Mouse (Mus musculus): ENCODE results near the gene Clybl. TPM values are rescaled to one million over a fixed set of nuclear protein-coding genes. Genes with fewer than 3 reads are reported as not detected.

The Clybl gene
- polyA plus RNA-seq, 1 experiment, result 5.4 TPM

- Histone ChIP-seq H3K4me1 (ENCODE audit: control insufficient read depth, insufficient read depth, low read length) (no peaks in the 10 kb centered on the region), H3K4me3 (replicated peaks; ENCODE audit: control insufficient read depth, low read depth, low read length) (no peak overlapping the region), H3K27ac (ENCODE audit: control insufficient read depth, insufficient read depth, low read depth, low read length, poor library complexity) (no peak overlapping the region)
- WGBS, result 72% methylated on average over 2 of the region's 2 CpGs
- no peak for TF ChIP-seq CTCF (IDR thresholded peaks at IDR 0.05; ENCODE audit: control insufficient read depth, insufficient read depth, low read length)
- TF ChIP-seq POLR2A (IDR thresholded peaks at IDR 0.05; ENCODE audit: borderline replicate concordance, control insufficient read depth, low read depth, low read length), result no peak
Observed at GRCm38 (mm10) chr14:122412841-122413541, 231.5 kb downstream of the Clybl start.

GRCm38 (mm10) chr14:122413542-122413928 is 232.0 kb downstream of the Clybl start:
- no peaks in the 10 kb centered on the region for H3K4me1 ChIP-seq (ENCODE audit: control insufficient read depth, insufficient read depth, low read length)
- 88% methylated on average over 2 of the region's 2 CpGs for WGBS
- TF ChIP-seq CTCF (IDR thresholded peaks at IDR 0.05; ENCODE audit: control insufficient read depth, insufficient read depth, low read length) (no peak), POLR2A (IDR thresholded peaks at IDR 0.05; ENCODE audit: borderline replicate concordance, control insufficient read depth, low read depth, low read length) (no peak)
- H3K4me3 ChIP-seq (replicated peaks; ENCODE audit: control insufficient read depth, low read depth, low read length), result no peak overlapping the region
- H3K27ac ChIP-seq (ENCODE audit: control insufficient read depth, insufficient read depth, low read depth, low read length, poor library complexity), result no peak overlapping the region

- WGBS, result 84% methylated on average over 2 of the region's 2 CpGs
- no peaks in the 10 kb centered on the region for H3K4me1 ChIP-seq (ENCODE audit: control insufficient read depth, insufficient read depth, low read length)
- no peak overlapping the region for H3K27ac ChIP-seq (ENCODE audit: control insufficient read depth, insufficient read depth, low read depth, low read length, poor library complexity)
- TF ChIP-seq CTCF (IDR thresholded peaks at IDR 0.05; ENCODE audit: control insufficient read depth, insufficient read depth, low read length) (no peak), POLR2A (IDR thresholded peaks at IDR 0.05; ENCODE audit: borderline replicate concordance, control insufficient read depth, low read depth, low read length) (no peak)
- no peak overlapping the region for H3K4me3 ChIP-seq (replicated peaks; ENCODE audit: control insufficient read depth, low read depth, low read length)
Observed at GRCm38 (mm10) chr14:122414786-122415185, 233.3 kb downstream of the Clybl start.

GRCm38 (mm10) chr14:122416166-122416771 is 234.8 kb downstream of the Clybl start:
- TF ChIP-seq POLR2A (IDR thresholded peaks at IDR 0.05; ENCODE audit: borderline replicate concordance, control insufficient read depth, low read depth, low read length), result no peak
- no peak for TF ChIP-seq CTCF (IDR thresholded peaks at IDR 0.05; ENCODE audit: control insufficient read depth, insufficient read depth, low read length)
- WGBS, result 66% methylated on average over 4 of the region's 4 CpGs
- H3K27ac ChIP-seq (ENCODE audit: control insufficient read depth, insufficient read depth, low read depth, low read length, poor library complexity), result no peak overlapping the region

GRCm38 (mm10) chr14:122424441-122424840 is 242.9 kb downstream of the Clybl start:
- Histone ChIP-seq H3K27ac (ENCODE audit: control insufficient read depth, insufficient read depth, low read depth, low read length, poor library complexity) (no peak overlapping the region), H3K4me1 (ENCODE audit: control insufficient read depth, insufficient read depth, low read length) (no peaks in the 10 kb centered on the region), H3K4me3 (replicated peaks; ENCODE audit: control insufficient read depth, low read depth, low read length) (no peak overlapping the region)
- no peak for TF ChIP-seq CTCF (IDR thresholded peaks at IDR 0.05; ENCODE audit: control insufficient read depth, insufficient read depth, low read length)
- TF ChIP-seq POLR2A (IDR thresholded peaks at IDR 0.05; ENCODE audit: borderline replicate concordance, control insufficient read depth, low read depth, low read length), result no peak
- 91% methylated on average over 3 of the region's 3 CpGs for WGBS

More at GRCm38 (mm10) chr14:122416166-122416771, 234.8 kb downstream of the Clybl start:
- H3K4me1 ChIP-seq (ENCODE audit: control insufficient read depth, insufficient read depth, low read length), result no peaks in the 10 kb centered on the region
- H3K4me3 ChIP-seq (replicated peaks; ENCODE audit: control insufficient read depth, low read depth, low read length), result no peak overlapping the region

- H3K4me3 ChIP-seq (replicated peaks; ENCODE audit: control insufficient read depth, low read depth, low read length), result no peak overlapping the region
- 73% methylated on average over 10 of the region's 10 CpGs for WGBS
Observed at GRCm38 (mm10) chr14:122426529-122427203, 245.2 kb downstream of the Clybl start.

GRCm38 (mm10) chr14:122427204-122427560 is 245.7 kb downstream of the Clybl start:
- Histone ChIP-seq H3K4me1 (ENCODE audit: control insufficient read depth, insufficient read depth, low read length) (no peaks in the 10 kb centered on the region), H3K4me3 (replicated peaks; ENCODE audit: control insufficient read depth, low read depth, low read length) (no peak overlapping the region), H3K27ac (ENCODE audit: control insufficient read depth, insufficient read depth, low read depth, low read length, poor library complexity) (no peak overlapping the region)
- TF ChIP-seq POLR2A (IDR thresholded peaks at IDR 0.05; ENCODE audit: borderline replicate concordance, control insufficient read depth, low read depth, low read length) (no peak), CTCF (IDR thresholded peaks at IDR 0.05; ENCODE audit: control insufficient read depth, insufficient read depth, low read length) (no peak)
- 76% methylated on average over 8 of the region's 8 CpGs for WGBS

More at GRCm38 (mm10) chr14:122426529-122427203, 245.2 kb downstream of the Clybl start:
- H3K4me1 ChIP-seq (ENCODE audit: control insufficient read depth, insufficient read depth, low read length), result no peaks in the 10 kb centered on the region
- TF ChIP-seq POLR2A (IDR thresholded peaks at IDR 0.05; ENCODE audit: borderline replicate concordance, control insufficient read depth, low read depth, low read length), result no peak
- TF ChIP-seq CTCF (IDR thresholded peaks at IDR 0.05; ENCODE audit: control insufficient read depth, insufficient read depth, low read length), result no peak
- no peak overlapping the region for H3K27ac ChIP-seq (ENCODE audit: control insufficient read depth, insufficient read depth, low read depth, low read length, poor library complexity)

- TF ChIP-seq CTCF (IDR thresholded peaks at IDR 0.05; ENCODE audit: control insufficient read depth, insufficient read depth, low read length) (no peak), POLR2A (IDR thresholded peaks at IDR 0.05; ENCODE audit: borderline replicate concordance, control insufficient read depth, low read depth, low read length) (no peak)
- H3K4me1 ChIP-seq (ENCODE audit: control insufficient read depth, insufficient read depth, low read length), result no peaks in the 10 kb centered on the region
- no peak overlapping the region for H3K27ac ChIP-seq (ENCODE audit: control insufficient read depth, insufficient read depth, low read depth, low read length, poor library complexity)
- WGBS, result 74% methylated on average over 3 of the region's 3 CpGs
- H3K4me3 ChIP-seq (replicated peaks; ENCODE audit: control insufficient read depth, low read depth, low read length), result no peak overlapping the region
Observed at GRCm38 (mm10) chr14:122427654-122428053, 246.2 kb downstream of the Clybl start.
